Mouse (Mus musculus): Measurements from ENCODE around the gene Ccdc155.
A peak's percentile ranks its signal among the peaks of the same experiment; 100 is the strongest.
"Not testable (repeated sequence)": the region's sequence is repeated elsewhere in the genome, so short reads cannot be mapped to it uniquely, and the experiment has no call there.

The Ccdc155 gene

DNA sequence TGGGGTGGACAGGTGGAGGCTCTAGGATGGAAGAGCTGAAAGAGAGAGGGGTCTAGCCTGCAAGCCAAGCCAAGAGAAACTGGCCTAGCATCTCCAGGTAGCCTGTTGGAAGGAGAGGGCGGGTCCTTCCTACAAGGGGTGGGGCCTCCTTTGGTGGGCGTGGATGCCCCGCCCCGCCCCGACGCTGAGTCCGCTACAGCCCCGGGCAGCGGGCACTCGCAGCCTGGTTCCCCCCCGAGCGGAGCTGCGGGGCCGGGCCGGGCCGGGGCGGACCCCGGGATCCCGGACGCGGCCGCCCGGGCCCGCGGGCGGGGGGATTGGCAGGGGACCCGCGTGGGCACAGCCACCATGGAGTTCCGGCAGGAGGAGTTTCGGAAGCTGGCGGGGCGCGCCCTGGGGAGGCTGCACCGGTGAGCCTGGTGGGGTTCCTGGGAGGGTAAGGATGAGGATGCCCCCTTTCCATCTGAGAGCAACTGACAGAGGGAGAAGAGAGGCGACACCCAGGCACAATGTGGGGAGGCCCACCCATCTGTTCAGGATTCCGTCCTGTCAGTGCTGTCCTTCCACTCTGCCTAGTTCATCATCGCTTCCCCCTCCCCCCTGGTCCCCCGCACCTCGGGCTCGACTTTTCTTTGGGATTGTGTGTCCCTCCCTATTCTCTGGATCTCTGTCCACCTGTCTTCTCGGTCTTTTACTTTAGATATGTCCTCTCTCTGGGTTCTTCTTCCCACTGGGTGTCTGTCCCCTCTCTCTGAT, 40.8 kb downstream of the Ccdc155 start, which contains the start of gene Slc17a7:
Gene Slc17a7 (plus strand): TSS at position 215 of the 756 bp plus-strand sequence.
- peak; percentile 73 for DNase-seq (ENCODE audit: low read depth)

DNA sequence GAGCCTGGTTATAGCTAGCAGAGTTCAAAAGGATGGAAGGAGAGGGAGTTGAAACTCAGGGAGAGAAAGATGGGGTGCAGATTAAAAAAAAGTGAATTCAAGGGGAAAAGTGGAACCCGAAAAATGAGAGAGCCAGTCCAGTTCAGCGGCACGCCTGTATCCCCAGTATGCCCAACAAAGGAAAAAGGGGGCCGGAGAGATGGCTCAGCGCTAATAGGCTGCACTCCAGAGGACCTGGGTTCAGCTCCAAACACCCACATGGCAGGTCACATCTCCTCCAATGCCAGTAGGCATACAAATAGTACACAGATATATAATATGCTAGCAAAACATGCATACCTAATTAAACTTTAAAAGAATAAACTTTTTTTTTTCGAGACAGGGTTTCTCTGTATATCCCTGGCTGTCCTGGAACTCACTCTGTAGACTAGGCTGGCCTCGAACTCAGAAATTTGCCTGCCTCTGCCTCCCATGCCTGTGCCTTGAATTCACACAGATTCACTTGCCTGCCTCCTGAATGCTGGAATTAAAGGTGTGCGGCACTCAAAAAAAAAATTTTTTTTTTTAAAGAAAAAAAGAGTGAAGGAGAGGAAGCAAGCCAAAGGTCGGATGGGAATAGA, 41.6 kb downstream of the Ccdc155 start:
- no peak for DNase-seq (ENCODE audit: low read depth)

GRCm38 (mm10) chr7:45162551-45162950, 42.1 kb downstream of the Ccdc155 start:
- no peak for DNase-seq (ENCODE audit: low read depth)

DNA sequence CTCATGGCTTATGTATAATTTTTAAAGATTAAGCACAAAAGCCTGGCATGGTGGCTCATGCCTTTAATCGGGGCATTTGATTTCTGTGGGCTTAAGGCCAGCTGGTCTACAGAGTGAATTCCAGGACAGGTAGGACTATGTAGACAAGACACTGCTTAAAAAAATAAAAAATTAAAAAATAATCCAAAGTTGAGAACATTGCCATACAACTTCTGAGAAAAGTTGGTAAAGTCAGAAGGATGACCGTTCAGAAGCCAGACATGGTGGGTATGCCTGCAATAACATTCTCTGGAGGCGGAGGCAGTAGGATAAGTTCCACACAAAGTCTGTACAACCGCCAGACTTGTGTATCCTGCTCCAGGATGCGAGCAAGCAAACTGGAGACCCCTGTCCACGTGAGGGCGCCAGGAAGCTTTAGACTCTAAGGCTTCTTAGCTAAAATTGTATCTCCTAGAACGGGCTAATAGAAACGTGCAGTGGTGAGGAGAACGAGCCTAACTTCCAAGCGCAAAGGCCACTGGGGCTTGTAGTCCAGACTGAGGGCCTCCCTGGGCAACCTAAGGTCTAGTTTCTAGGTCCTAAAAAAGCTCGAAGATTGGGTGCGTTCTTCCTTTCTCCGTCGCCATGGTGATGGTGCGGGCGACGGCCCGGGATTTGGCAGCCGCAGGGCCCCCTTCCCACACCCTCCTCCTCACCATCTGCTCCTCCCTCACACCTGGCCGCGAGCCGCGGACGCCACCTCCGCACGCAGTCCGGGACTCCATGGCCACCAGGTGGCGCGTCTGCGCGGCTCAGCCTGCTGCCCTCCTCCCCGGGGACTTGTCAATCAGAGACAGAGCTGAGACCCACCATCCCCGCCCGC, 42.8 kb downstream of the Ccdc155 start:
- DNase-seq (ENCODE audit: low read depth), result peak; percentile 91

GRCm38 (mm10) chr7:45160866-45161265, 43.8 kb downstream of the Ccdc155 start:
- no peak for DNase-seq (ENCODE audit: low read depth)

- no peak for DNase-seq (ENCODE audit: low read depth)
These were observed 44.3 kb downstream of the Ccdc155 start for GRCm38 (mm10) chr7:45160316-45160800.

GRCm38 (mm10) chr7:45158991-45159390, 45.7 kb downstream of the Ccdc155 start:
- DNase-seq (ENCODE audit: low read depth), result no peak

- DNase-seq (ENCODE audit: low read depth), result no peak
These were observed 47.2 kb downstream of the Ccdc155 start for GRCm38 (mm10) chr7:45157459-45157858.

- DNase-seq (ENCODE audit: low read depth), result no peak
These were observed 48.5 kb downstream of the Ccdc155 start for GRCm38 (mm10) chr7:45156206-45156605.

GRCm38 (mm10) chr7:45155590-45155989, 49.1 kb downstream of the Ccdc155 start:
- DNase-seq (ENCODE audit: low read depth), result peak; percentile 28

- DNase-seq (ENCODE audit: low read depth), result peak; percentile 81
These were observed 49.6 kb downstream of the Ccdc155 start for GRCm38 (mm10) chr7:45154993-45155514.

DNA sequence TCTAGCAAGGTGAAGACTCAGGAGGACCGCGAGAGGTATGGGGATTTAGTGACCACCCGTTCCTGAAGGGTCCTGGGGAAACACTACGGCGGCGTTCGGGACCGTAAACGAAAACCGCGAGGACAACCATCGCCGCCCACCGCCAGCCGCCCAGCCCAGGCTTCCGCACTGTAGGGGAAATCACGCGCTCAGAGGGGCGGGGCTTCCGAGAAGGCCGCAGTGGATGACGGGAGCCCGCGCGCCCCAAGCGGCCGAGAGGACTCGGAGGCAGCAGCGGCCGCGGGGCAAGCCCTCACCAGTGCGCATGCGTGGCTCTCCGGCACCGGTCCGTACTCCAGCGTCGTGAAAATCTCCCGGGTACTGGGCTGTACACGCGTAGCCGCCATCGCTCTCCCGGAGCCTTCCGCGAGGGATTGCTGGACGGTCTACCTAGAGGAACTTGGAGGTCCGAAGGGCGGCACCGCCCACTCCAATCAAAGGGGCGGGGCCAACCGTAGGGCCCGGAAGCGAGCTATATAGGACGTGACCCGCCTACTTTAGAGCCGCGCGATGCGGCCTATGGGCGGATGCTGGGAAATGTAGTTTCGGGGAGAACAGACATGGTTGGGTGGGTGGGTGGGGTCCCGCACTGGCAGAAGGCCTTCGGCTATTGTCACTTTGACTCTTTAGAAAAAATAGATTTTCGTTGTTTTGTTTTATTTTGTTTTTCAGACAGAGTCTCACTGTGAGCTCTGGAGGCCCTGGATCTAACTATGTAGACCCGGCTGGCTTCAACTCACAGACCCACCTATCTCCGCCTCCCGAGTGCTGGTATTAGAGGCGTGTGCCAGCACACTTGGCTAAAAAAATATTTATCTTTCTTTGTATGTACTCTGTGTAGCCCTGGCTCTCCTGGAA, 50.3 kb downstream of the Ccdc155 start, which contains the start of the genes Pih1d1 and Aldh16a1:
Gene Pih1d1 (plus strand): TSS at position 208 of the 897 bp plus-strand sequence.
Gene Aldh16a1 (minus strand): TSS at position 489 of the 897 bp plus-strand sequence.
- DNase-seq (ENCODE audit: low read depth), result peak; percentile 99

GRCm38 (mm10) chr7:45153586-45153985, 51.1 kb downstream of the Ccdc155 start:
- DNase-seq (ENCODE audit: low read depth), result no peak

DNA sequence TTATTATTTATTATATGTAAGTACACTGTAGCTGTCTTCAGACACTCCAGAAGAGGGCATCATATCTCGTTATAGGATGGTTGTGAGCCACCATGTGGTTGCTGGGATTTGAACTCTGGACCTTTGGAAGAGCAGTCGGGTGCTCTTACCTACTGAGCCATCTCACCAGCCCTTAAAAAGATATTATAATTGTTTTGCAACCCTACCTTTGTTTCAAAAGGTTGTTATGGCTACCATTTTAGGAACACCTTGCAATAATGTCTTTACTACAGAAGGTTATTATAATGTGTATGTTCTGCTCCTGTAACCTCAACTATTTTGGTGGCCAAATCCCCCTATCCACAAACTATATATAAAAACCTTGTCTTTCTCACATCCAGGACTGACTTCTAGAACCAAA, 51.6 kb downstream of the Ccdc155 start:
- not testable (repeated sequence) for DNase-seq (ENCODE audit: low read depth)

DNA sequence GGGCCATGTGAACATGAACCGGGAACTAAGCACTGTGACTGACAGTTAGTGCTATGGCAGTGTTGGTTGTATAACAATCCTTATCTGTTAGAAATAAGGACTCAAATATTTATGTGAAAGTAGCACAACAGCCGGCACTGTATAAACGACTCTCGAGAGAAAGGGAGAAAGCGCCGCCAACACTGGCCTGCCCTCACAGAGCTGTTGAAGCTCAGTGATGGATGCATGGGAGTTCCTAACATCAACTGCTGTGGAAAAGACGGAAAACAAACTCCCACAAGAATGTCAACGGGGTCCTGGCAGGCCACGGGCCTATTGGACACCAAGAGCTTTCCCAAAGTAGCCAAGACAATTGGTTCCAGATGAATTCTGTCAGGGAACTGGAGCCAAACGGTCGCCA, 53.4 kb downstream of the Ccdc155 start:
- no peak for DNase-seq (ENCODE audit: low read depth)

DNA sequence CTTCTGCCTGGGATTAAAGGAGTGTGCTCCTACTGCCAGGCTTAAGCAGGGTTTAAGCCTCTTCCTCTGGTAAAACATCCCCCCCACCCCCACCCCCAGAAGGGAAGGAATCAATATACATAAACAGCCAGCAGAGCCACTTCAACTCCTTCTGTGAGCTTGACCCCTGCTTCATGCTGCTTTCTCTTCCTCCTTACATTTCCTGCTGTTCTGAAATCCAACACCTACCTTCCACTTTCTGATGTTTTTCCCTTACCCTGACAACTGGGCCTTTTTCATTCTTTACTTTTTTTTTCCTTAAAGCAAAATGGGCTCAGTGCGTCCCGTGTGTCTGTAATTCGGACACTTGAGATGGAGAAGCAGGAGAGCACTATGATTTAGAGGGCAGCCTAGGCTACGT, 54.4 kb downstream of the Ccdc155 start:
- no peak for DNase-seq (ENCODE audit: low read depth)

DNA sequence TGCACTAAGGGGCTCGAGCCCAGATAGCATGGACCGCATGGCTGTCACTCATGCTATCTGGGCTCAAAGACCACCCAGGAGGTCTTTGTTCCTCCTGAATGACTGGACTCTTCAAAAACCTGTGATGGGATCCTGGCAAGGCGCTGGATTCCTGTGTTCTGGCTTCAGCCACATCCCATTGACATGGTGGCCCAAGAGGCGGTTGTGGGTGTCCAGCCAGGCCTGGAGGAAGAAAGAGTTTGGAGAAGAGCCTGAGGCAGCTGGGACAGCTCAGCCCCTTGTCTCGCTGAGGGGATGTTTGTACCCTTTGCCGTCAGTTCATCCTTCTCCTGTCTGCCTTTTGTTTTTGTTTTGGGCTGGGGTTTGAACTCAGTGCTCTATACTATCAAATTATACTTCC, 55.1 kb downstream of the Ccdc155 start:
- no peak for DNase-seq (ENCODE audit: low read depth)

DNA sequence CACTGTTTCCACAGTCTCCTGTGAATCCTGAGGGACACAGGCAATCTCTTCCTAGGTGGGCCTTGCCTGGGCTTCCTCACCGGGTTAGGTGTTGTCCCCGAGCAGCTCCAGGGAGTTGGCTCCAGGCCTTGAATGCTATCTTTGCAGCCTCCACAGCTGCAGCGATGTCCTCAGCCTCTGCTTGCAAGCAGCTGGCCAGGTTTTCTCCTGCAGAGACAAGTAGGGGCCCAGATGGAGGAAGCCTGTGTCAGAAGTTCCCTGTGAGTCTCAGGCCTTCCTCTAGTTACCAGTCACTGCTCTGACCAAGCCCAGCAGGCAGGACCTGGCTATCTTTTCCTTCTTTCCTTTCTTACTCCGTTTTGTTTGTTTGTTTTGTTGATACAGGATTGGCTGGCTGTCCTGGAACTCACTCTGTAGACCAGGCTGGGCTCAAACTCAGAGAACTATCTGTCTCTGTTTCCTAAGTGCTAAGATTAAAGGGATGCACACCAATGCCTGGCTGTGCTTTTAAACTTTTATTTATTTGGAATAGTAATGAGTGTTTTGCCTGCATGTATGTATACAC, 56.1 kb downstream of the Ccdc155 start:
- DNase-seq (ENCODE audit: low read depth), result no peak

GRCm38 (mm10) chr7:45147899-45148298, 56.8 kb downstream of the Ccdc155 start:
- no peak for DNase-seq (ENCODE audit: low read depth)

GRCm38 (mm10) chr7:45147267-45147666, 57.4 kb downstream of the Ccdc155 start:
- DNase-seq (ENCODE audit: low read depth), result no peak

GRCm38 (mm10) chr7:45145460-45145859, 59.2 kb downstream of the Ccdc155 start:
- no peak for DNase-seq (ENCODE audit: low read depth)

Measured in induced T-regulatory cell, adult 2 months (primary cell).